Mouse (Mus musculus) lung, embryonic 14.5 days (tissue): ENCODE measurements around the gene Gfod1. TPM values are rescaled to one million over a fixed set of nuclear protein-coding genes. Genes with fewer than 3 reads are reported as not detected.

Experiments used
- ATAC-seq: fragments of 200-750 bp; cut with Nextera tagmentation; 2 replicates; pipeline ENCODE4 v1.8.0; 2017; ENCODE audit warnings: mild to moderate bottlenecking, moderate TSS enrichment, moderate library complexity; ENCODE audit not compliant: insufficient read depth
- DNase-seq: peaks from one replicate; pipeline ENCODE4 v3.0.0-alpha.2; 2015
- H3K27ac ChIP-seq: fragments of 300-500 bp; sonication (generic); 2 replicates; pipeline ENCODE4 v1.5.1; 2014; ENCODE audit warnings: low read depth, mild to moderate bottlenecking, moderate library complexity
- H3K27me3 ChIP-seq: fragments of 300-500 bp; sonication (generic); 2 replicates; pipeline ENCODE4 v1.6.1; 2014; ENCODE audit warnings: low read length, control low read depth; ENCODE audit not compliant: insufficient read depth
- H3K36me3 ChIP-seq: fragments of 300-500 bp; sonication (generic); 2 replicates; pipeline ENCODE4 v1.6.1; 2014; ENCODE audit warnings: control low read depth; ENCODE audit not compliant: insufficient read depth
- H3K4me1 ChIP-seq: fragments of 300-500 bp; sonication (generic); 2 replicates; pipeline ENCODE4 v1.6.1; 2014; ENCODE audit warnings: antibody characterized with exemption, control low read depth; ENCODE audit not compliant: insufficient read depth
- H3K4me2 ChIP-seq: fragments of 300-500 bp; sonication (generic); 2 replicates; pipeline ENCODE4 v1.6.1; 2014; ENCODE audit warnings: mild to moderate bottlenecking
- H3K4me3 ChIP-seq: fragments of 300-500 bp; sonication (generic); 2 replicates; pipeline ENCODE4 v1.5.1; 2014; ENCODE audit warnings: low read depth, low read length
- H3K9ac ChIP-seq: fragments of 300-500 bp; sonication (generic); 2 replicates; pipeline ENCODE4 v1.6.1; 2014
- H3K9me3 ChIP-seq: fragments of 300-500 bp; sonication (generic); 2 replicates; pipeline ENCODE4 v1.6.1; 2016; ENCODE audit warnings: low read depth, low read length, control low read depth
- CTCF ChIP-seq: IDR thresholded peaks from 2 replicates; pipeline ENCODE4 v1.5.1; 2016; ENCODE audit warnings: antibody characterized with exemption, low read depth
- WGBS: fragments of 180-500 bp; shearing (Covaris S2); extraction: QIAGEN DNeasy Blood & Tissue Kit; methylation state at CpG from one replicate; pipeline ENCODE4 v1.1.7; 2014; 5-methylcytosine and 5-hydroxymethylcytosine counted together
- polyA plus RNA-seq: library from polyadenylated mRNA; unstranded; fragments of >200 nt; fragmentation: Nextera tagmentation; extraction: Ambion mirVana; gene quantifications from 2 replicates; pipeline ENCODE4 v1.2.1, GENCODE M21; 2014

Gene Gfod1
- polyA plus RNA-seq, 1 experiment from 2014 or later: 1.4 TPM

GRCm38 (mm10) chr13:43289076-43289475 is 14.9 kb downstream of the Gfod1 start:
- Histone ChIP-seq H3K27me3 (no peaks in the 10 kb centered on the region), H3K4me1 (no peaks in the 10 kb centered on the region), H3K4me2 (no peak overlapping the region), H3K36me3 (no peaks in the 10 kb centered on the region), H3K4me3 (no peak overlapping the region), H3K27ac (no peak overlapping the region), H3K9ac (no peak overlapping the region), H3K9me3 (no peaks in the 10 kb centered on the region)
- WGBS: 81% methylated on average over 6 of the region's 6 CpGs
- no peak for TF ChIP-seq CTCF
- DNase-seq: no peak
- ATAC-seq: no peak

- Histone ChIP-seq H3K4me1 (no peaks in the 10 kb centered on the region), H3K27ac (no peak overlapping the region), H3K9me3 (no peaks in the 10 kb centered on the region), H3K36me3 (no peaks in the 10 kb centered on the region), H3K9ac (no peak overlapping the region), H3K4me2 (no peak overlapping the region), H3K27me3 (no peaks in the 10 kb centered on the region), H3K4me3 (no peak overlapping the region)
- no peak for ATAC-seq
- WGBS: 65% methylated on average over 4 of the region's 4 CpGs
- no peak for TF ChIP-seq CTCF
- no peak for DNase-seq
Measured at GRCm38 (mm10) chr13:43288444-43288843, 15.5 kb downstream of the Gfod1 start.

- WGBS: 27% methylated on average over 5 of the region's 5 CpGs
- DNase-seq: no peak
- Histone ChIP-seq H3K27ac (no peak overlapping the region), H3K9ac (no peak overlapping the region), H3K27me3 (no peaks in the 10 kb centered on the region), H3K4me3 (no peak overlapping the region), H3K4me1 (no peaks in the 10 kb centered on the region), H3K4me2 (no peak overlapping the region), H3K36me3 (no peaks in the 10 kb centered on the region), H3K9me3 (no peaks in the 10 kb centered on the region)
- no peak for TF ChIP-seq CTCF
- ATAC-seq: no peak
Measured at GRCm38 (mm10) chr13:43288026-43288425, 15.9 kb downstream of the Gfod1 start.

- TF ChIP-seq CTCF: no peak
- no peaks in the 10 kb centered on the region for H3K9me3 ChIP-seq
- H3K4me3 ChIP-seq: no peak overlapping the region
- H3K9ac ChIP-seq: no peak overlapping the region
- ATAC-seq (no peak), DNase-seq (no peak)
- WGBS: 64% methylated on average over 7 of the region's 7 CpGs
- no peaks in the 10 kb centered on the region for H3K36me3 ChIP-seq
- no peaks in the 10 kb centered on the region for H3K27me3 ChIP-seq
- H3K4me2 ChIP-seq: no peak overlapping the region
- H3K27ac ChIP-seq: no peak overlapping the region
- H3K4me1 ChIP-seq: no peaks in the 10 kb centered on the region
Measured at GRCm38 (mm10) chr13:43286836-43287235, 17.1 kb downstream of the Gfod1 start.

DNA sequence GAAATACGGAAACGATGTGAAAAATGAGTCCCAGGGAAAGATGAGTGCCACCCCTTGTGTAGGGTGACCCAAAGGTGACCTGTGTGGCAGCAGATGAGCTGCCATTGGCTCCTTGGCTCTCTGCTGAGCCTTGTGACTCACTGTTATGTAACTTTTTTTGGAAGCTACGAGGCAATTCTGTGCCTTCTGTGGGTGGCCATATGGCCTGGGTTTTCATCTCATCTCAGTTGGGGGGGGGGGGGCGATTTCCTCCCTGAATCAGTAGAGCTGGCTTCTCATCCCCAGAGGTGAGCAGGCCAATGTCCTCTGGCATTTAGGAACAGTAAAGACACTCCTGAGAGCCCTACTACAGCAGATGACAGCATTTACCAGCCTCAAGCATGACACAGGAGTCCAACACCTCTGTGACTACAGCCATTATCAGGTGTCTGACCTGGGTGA is 19.2 kb downstream of the Gfod1 start:
- Histone ChIP-seq H3K36me3 (no peaks in the 10 kb centered on the region), H3K4me2 (no peak overlapping the region), H3K4me3 (no peak overlapping the region), H3K27ac (no peak overlapping the region), H3K9me3 (no peaks in the 10 kb centered on the region), H3K9ac (no peak overlapping the region), H3K4me1 (no peaks in the 10 kb centered on the region), H3K27me3 (no peaks in the 10 kb centered on the region)
- ATAC-seq (no peak), DNase-seq (no peak)
- no peak for TF ChIP-seq CTCF
- WGBS: 65% methylated on average over 4 of the region's 4 CpGs

- 91% methylated on average over 14 of the region's 14 CpGs for WGBS
- peaks cover 4% of the 10 kb centered on the region; the same call in 1 of the 2 replicates for H3K4me1 ChIP-seq
- no peak for ATAC-seq
Measured at GRCm38 (mm10) chr13:43273906-43274305, 30.1 kb downstream of the Gfod1 start.

GRCm38 (mm10) chr13:43272303-43273135 is 31.5 kb downstream of the Gfod1 start:
- no peak for ATAC-seq
- peaks cover 4% of the 10 kb centered on the region; the same call in 1 of the 2 replicates for H3K4me1 ChIP-seq
- H3K4me3 ChIP-seq: no peak overlapping the region
- H3K27me3 ChIP-seq: no peaks in the 10 kb centered on the region
- no peaks in the 10 kb centered on the region for H3K9me3 ChIP-seq
- no peak overlapping the region for H3K4me2 ChIP-seq
- TF ChIP-seq CTCF: no peak
- peak; percentile 36 for DNase-seq
- no peak overlapping the region for H3K9ac ChIP-seq
- no peaks in the 10 kb centered on the region for H3K36me3 ChIP-seq
- no peak overlapping the region for H3K27ac ChIP-seq
- 55% methylated on average over 13 of the region's 13 CpGs for WGBS

More at GRCm38 (mm10) chr13:43273906-43274305, 30.1 kb downstream of the Gfod1 start:
- DNase-seq: no peak
- Histone ChIP-seq H3K4me3 (no peak overlapping the region), H3K27ac (no peak overlapping the region), H3K9me3 (no peaks in the 10 kb centered on the region), H3K4me2 (no peak overlapping the region), H3K9ac (no peak overlapping the region), H3K27me3 (no peaks in the 10 kb centered on the region), H3K36me3 (no peaks in the 10 kb centered on the region)
- no peak for TF ChIP-seq CTCF
